Mouse (Mus musculus): ENCODE results near the gene Lce1c.
"Not testable (repeated sequence)": the region's sequence is repeated elsewhere in the genome, so short reads cannot be mapped to it uniquely, and the experiment has no call there.

The Lce1c gene

DNA sequence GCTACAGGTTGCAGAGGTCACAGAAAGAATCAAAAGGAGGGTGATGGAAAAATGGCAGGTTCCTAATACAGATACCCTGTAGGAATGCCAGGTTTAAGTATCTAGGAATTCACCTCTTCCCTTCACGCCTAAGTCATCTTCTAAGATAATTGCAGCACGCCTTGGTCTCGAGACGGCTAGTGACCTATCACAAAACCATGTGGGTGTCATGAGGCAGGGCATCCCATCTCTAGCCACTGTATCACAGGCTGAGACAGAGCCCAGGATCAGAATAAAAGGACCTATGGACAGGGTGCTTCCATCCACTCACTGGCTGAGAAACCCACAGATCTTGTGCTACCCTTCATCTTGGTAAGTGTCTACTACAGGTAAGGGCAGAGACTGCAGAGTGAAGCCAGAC lies at the start of gene Lce1c:
TSS of gene Lce1c (plus strand) at position 301 of the 400 bp plus-strand sequence.
- in situ Hi-C loops (cut with MboI, MseI) = no loop called here

DNA sequence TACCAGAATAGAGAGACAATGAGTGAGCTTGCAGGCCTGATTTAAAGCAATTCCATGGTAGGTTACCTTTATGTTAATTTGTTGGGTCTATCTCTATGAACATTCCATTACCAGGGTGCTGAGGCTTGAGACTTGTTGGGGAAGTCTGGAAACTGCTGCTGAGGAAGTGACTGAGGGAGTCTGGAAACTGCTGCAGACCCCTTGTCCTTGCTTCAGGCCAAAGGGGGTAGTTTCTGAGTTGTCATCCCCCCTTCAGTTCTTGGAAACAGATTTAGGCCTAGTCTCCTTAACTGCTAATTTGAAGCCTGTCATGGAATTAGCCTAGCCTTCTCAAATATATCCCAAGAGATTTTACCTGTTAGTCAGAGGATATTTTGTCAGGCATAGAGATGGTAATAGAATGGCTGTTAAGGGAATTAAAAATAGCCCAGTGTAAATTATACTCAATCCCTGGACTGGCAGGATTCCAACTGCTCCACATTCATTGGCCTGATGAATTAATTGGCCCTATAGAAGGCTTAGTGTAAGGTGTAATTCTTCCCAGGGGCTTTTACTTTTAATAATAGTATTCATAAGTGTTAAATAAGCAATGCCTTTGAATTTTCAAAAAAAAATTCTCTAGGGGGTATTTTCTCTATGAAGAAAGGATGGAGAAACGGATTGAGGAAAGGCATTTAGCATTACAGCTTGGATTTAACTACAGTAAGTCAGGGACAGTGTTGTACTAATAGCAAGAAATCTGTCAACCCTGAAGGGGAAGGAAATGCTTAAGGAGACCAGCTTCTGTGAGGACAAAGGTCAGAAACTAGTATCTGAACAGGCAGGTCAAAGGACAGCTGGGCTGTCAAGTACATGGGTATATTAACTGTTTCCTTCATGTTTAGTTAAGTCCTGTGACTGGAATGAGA lies 41.0 kb upstream of the Lce1c start:
- in situ Hi-C loops (cut with MboI, MseI) = no loop called here

DNA sequence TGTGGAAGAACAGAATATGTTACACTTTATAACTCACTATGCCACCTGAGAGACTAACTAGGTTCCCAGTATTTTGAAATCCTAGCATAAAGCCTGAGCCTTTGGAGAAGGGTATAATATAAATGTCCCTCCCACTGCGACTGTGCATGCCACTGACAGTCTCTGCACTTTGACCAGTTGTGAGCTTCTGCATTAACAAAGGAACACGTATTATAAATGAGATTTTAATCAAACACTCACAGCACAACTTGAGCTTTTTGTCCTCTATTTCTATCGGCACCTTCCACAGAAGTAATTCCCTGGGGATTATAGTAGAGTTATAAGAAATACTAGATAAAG lies 40.4 kb upstream of the Lce1c start:
- in situ Hi-C loops (cut with MboI, MseI) = no loop called here

DNA sequence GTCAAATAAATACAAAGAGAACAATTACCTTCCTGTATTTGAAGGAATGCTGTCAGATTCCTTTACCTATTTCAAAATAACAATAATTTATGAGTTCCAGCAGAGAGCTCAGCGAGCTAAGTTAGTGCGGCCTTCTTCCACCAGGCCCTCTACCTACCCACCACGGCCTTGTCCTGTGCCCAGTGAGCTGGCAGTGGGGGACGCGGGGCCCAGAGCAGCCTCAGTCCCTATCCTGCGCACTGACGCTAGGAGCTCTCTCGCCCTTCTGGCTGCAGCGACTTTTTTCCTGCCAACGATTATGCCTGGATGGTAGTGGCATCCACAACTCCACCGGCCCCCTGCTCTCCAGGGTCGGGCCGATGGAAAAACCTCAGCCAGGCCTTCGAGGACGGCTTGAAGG lies 39.2 kb upstream of the Lce1c start:
- in situ Hi-C loops (cut with MboI, MseI) = no loop called here

DNA sequence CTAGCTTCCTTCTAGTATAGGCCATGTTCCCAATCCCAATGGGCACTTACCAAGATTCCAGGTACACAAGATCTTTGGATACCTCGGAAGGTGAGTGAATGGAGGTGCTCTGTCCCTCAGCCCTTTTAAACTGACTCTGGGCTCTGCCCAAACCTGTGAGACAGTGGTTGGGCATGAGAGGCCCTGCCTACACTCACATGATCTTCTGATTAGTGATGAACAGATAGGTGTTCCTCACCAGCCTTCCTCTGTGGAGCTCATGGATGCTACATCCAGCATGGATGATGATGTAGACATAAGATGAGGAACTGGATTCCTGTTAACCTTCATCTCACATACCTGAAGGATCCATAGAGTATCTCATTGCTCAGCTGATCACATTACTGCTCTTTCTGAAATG lies 30.8 kb upstream of the Lce1c start, which contains the start of gene Lce1a1:
TSS of gene Lce1a1 (minus strand) at position 101 of the 400 bp plus-strand sequence.
- in situ Hi-C loops (cut with MboI, MseI) = no loop called here

DNA sequence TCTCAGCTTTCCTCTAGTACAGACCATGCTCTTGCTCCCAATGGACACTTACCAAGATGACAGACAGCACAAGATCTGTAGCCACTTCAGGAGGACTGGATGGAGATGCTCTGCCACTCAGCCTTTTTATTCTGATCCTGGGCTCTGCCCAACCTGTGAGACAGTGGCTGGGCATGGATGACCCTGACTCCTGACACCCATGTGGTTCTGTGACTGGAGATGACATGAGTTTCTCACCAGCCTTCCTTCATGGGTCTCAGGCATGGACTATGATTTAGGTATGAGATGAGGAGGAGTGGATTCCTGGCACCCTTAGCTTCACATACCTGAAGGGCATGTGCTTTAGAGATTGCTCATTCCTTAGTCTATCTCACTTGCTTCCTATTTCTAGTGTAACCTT lies 22.2 kb upstream of the Lce1c start, which contains the start of gene Lce1b:
TSS of gene Lce1b (minus strand) at position 101 of the 400 bp plus-strand sequence.
- in situ Hi-C loops (cut with MboI, MseI) = no loop called here

DNA sequence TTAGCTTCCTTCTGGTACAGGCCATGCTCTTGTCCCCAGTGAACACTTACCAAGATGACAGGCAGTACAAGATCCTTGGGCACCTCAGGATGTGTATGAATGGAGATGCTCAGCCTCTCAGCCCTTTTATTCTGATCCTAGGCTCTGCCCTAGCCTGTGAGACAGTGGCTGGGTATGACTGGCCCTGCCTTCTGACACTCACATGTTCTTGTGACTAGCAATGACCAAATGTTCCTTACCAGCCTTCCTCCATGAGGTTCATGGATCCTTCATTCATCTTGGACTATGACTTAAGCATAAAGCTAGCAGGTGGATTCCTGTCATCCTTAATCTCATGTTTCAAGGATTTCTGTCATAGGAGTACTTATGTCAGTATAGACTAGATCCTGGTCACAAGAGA lies 8.8 kb upstream of the Lce1c start, which contains the start of gene Lce1a2:
TSS of gene Lce1a2 (minus strand) at position 101 of the 400 bp plus-strand sequence.
- in situ Hi-C loops (cut with MboI, MseI) = no loop called here

DNA sequence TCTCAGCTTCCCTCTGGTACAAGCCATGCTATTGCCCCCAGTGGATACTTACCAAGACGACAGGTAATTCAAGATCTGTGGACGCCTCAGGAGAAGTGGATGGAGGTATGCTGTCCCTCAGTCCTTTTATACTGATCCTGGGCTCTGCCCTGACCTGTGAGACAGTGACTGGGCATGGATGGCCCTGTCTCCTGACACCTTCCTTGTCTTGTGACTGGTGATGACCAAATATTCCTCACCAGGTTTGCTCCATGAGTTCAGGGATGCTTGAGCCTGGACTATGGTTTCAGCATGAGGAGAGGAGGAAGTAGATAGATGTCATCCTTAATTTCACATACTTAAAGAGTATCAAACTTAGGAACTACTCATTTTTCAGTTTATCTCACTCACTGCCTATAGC lies 8.1 kb downstream of the Lce1c start, which contains the start of gene Lce1d:
TSS of gene Lce1d (minus strand) at position 101 of the 400 bp plus-strand sequence.
- in situ Hi-C loops (cut with MboI, MseI) = no loop called here

DNA sequence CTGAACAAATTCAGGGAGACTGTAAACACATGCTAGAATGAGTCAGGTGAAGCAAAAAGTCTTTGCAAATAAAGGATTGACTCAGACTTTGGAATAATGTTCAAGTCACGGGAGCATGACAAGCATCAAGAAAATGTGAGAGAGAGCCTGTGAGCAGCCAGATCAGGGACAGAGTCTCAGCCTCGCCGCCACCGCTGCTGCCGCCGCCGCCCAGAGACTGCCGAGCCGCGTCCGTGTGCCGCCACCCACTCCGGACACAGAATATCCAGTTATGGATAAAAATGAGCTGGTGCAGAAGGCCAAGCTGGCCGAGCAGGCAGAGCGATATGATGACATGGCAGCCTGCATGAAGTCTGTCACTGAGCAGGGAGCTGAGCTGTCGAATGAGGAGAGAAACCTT lies 10.1 kb downstream of the Lce1c start:
- in situ Hi-C loops (cut with MboI, MseI) = not testable (repeated sequence)

DNA sequence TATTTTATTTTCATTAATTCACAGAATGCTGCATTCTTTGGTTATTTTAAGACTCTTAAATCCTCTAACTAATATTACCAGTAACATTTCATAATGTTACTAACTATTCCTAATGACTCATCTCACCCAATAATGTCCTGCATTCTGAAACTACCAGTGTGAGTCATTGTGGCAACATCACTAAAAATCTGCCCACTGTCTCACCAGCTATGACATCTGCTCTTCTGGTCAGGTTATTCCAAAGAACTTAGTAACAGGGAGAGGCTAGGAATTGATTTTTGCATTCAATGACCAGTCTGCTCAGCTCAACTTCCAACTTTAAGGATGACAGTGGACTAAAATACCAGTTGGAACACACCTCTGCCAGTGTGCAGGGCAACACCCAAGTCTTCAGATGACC lies 12.6 kb downstream of the Lce1c start:
- in situ Hi-C loops (cut with MboI, MseI) = no loop called here

DNA sequence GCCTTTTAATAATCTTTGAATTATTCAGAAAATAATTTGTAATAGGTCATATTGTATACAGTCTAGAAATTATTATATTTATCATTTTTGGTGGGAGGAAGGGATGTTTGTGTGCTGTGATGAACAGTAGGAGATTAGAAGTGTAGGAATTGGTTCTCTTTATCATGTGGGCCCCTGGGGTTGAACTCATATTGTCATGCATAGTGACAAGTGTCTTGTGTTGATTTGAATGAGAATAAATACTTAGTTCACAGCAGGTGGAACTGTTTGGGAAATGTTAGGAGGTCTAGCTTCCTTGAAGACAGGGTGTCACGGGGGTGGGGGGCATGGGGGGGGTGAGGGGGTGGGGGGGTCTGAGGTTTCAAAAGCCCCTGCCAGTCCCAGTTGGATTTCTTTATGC lies 15.6 kb downstream of the Lce1c start:
- in situ Hi-C loops (cut with MboI, MseI) = no loop called here

DNA sequence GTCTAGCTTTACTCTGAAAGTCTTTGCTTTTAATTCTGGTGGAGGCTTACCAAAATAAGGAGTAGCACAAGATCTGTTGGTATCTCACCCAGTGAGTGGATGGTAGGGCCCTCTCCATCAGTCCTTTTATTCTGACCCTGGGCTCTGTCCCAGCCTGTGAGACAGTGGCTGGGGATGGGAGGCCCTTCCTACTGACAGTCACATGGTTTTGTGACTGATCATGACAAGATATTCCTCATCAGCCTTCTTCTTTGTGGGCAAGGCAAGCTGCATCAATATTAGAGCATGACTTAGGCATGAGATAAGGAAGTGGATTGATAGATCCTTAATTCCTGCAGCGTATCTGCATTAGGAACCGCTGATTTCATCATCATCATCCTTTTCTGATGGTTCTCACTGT lies 29.9 kb downstream of the Lce1c start, which contains the start of gene Lce1e:
TSS of gene Lce1e (minus strand) at position 101 of the 400 bp plus-strand sequence.
- in situ Hi-C loops (cut with MboI, MseI) = no loop called here

DNA sequence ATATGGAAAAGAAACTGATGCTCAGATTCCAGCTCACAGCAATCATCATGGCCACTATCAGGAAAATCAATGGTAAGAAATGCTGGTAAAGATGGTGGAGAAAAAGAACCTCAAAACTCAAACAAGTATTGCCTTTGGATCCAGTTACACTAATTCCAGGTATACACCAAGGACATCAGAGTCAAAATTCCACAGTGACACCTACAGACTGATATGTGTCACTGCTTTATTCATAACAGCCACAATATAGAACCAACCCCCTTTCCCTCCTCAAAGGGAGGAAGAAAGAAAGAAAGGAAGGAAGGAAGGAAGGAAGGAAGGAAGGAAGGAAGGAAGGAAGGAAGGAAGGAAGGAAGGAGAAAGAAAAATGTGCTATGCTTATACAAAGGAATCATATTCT lies 36.1 kb downstream of the Lce1c start:
- in situ Hi-C loops (cut with MboI, MseI) = no loop called here

DNA sequence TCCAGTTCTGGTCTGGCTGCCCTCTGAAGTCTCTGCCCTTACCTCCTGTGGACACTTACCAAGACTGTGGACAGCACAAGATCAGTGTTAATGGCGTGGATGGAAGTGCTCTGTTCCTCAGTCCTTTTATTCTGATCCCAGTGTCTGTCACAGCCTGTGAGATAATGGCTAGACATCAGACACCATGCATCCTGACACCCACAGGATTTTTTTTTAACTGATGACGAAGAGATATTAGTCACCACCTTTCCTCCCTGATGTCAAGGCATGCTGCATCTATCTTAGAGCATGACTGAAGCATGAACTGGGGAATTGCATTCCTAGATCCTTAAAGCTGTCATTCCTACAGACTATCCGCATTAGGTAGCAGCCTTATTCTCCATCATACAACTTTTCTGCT lies 41.2 kb downstream of the Lce1c start, which contains the start of gene Lce1f:
TSS of gene Lce1f (minus strand) at position 101 of the 400 bp plus-strand sequence.
- in situ Hi-C loops (cut with MboI, MseI) = no loop called here

DNA sequence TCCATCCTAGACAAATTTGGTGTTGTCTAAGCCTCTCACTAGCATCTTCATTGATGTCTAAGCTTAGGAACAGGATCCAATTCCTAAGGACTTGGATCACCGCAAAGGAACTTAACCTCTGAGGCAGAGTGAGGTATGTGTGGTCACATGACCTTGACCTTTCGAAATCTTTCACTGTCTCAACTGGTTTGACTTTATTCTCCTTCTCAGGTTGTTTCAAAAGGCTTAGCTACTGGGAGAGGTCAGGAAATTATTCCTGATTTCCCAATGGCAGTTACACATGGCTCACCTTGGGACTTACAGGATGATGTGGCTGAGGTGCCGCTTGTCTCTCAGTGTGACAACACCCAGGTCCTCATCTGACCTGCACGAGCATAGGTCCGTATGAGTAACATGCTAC lies 43.6 kb downstream of the Lce1c start:
- in situ Hi-C loops (cut with MboI, MseI) = no loop called here
